Mouse (Mus musculus) thymus, adult 2 months (tissue): ENCODE results near the gene Atp5mpl. TPM values are rescaled to one million over a fixed set of nuclear protein-coding genes. Genes with fewer than 3 reads are reported as not detected.

Experiments
- DNase-seq: peaks from one replicate; pipeline ENCODE4 v3.0.0; 2021
- H3K27ac ChIP-seq: fragments of 200-500 bp; 2 replicates; pipeline ENCODE4 v1.5.1; 2012; ENCODE audit warnings: low read length, control low read depth; ENCODE audit not compliant: control insufficient read depth, insufficient read depth
- H3K27me3 ChIP-seq: fragments of 200-500 bp; 2 replicates; pipeline ENCODE4 v1.6.1; 2012; ENCODE audit warnings: mild to moderate bottlenecking, low read length, moderate library complexity, mixed read lengths; ENCODE audit not compliant: control insufficient read depth, insufficient read depth
- H3K36me3 ChIP-seq: fragments of 200-500 bp; 2 replicates; pipeline ENCODE4 v1.6.1; 2012; ENCODE audit warnings: mild to moderate bottlenecking, low read length, moderate library complexity; ENCODE audit not compliant: control insufficient read depth, insufficient read depth
- H3K4me1 ChIP-seq: fragments of 200-500 bp; replicated peaks from 2 replicates; pipeline ENCODE4 v1.6.1; 2012; ENCODE audit warnings: low read length; ENCODE audit not compliant: control insufficient read depth, insufficient read depth
- H3K4me3 ChIP-seq: fragments of 200-500 bp; 2 replicates; pipeline ENCODE4 v1.5.1; 2012; ENCODE audit warnings: mild to moderate bottlenecking, low read length, control low read depth, moderate library complexity; ENCODE audit not compliant: control insufficient read depth, insufficient read depth
- CTCF ChIP-seq: fragments of 200-500 bp; IDR thresholded peaks from 2 replicates; pipeline ENCODE4 v1.5.1; 2012; ENCODE audit warnings: mild to moderate bottlenecking, control low read depth, low read length, moderate library complexity, borderline replicate concordance; ENCODE audit not compliant: control insufficient read depth, poor library complexity, insufficient read depth; ENCODE audit errors: extremely low read depth
- POLR2A ChIP-seq: fragments of 200-500 bp; IDR thresholded peaks from 2 replicates; pipeline ENCODE4 v1.6.1; 2012; ENCODE audit warnings: mild to moderate bottlenecking, low read length, control low read depth, moderate library complexity; ENCODE audit not compliant: control insufficient read depth, poor library complexity, insufficient read depth; ENCODE audit errors: extremely low read depth
- WGBS: fragments of 180-500 bp; shearing (Covaris S2); methylation state at CpG from one replicate; pipeline ENCODE4 v1.1.7; 2018; 5-methylcytosine and 5-hydroxymethylcytosine counted together
- polyA plus RNA-seq: library from polyadenylated mRNA; depleted of rRNA; stranded (reverse); fragments of >200 nt; gene quantifications from 2 replicates; pipeline ENCODE4 v1.2.3, GENCODE M21; 2012

Gene Atp5mpl
- polyA plus RNA-seq, 1 experiment: 46.5 TPM

GRCm38 (mm10) chr12:111943421-111944064 lies 23.2 kb downstream of the Atp5mpl start:
- no peak for DNase-seq
- 56% methylated on average over 10 of the region's 10 CpGs for WGBS
- H3K36me3 ChIP-seq: no peaks in the 10 kb centered on the region
- no peaks in the 10 kb centered on the region for H3K27me3 ChIP-seq
- peaks cover 19% of the 10 kb centered on the region for H3K4me1 ChIP-seq
- no peak overlapping the region for H3K27ac ChIP-seq
- no peak overlapping the region for H3K4me3 ChIP-seq
- TF ChIP-seq POLR2A (no peak), CTCF (no peak)

- no peak for DNase-seq
- WGBS: 88% methylated on average over 1 of the region's 1 CpGs
- no peaks in the 10 kb centered on the region; the same call in 1 of the 2 replicates for H3K4me1 ChIP-seq
- H3K36me3 ChIP-seq: no peaks in the 10 kb centered on the region
- no peaks in the 10 kb centered on the region for H3K27me3 ChIP-seq
- H3K4me3 ChIP-seq: no peak overlapping the region
- no peak for TF ChIP-seq POLR2A
- no peak for TF ChIP-seq CTCF
- no peak overlapping the region for H3K27ac ChIP-seq
These were observed 28.1 kb downstream of the Atp5mpl start for GRCm38 (mm10) chr12:111938623-111939177.

- no peak for DNase-seq
- Histone ChIP-seq H3K27me3 (no peaks in the 10 kb centered on the region), H3K4me1 (no peaks in the 10 kb centered on the region), H3K4me3 (no peak overlapping the region), H3K27ac (no peak overlapping the region), H3K36me3 (no peaks in the 10 kb centered on the region)
- WGBS: 83% methylated on average over 24 of the region's 24 CpGs
- TF ChIP-seq POLR2A (no peak), CTCF (no peak)
These were observed 29.8 kb downstream of the Atp5mpl start for GRCm38 (mm10) chr12:111936706-111937550.

GRCm38 (mm10) chr12:111933971-111934370 lies 32.8 kb downstream of the Atp5mpl start:
- no peaks in the 10 kb centered on the region for H3K36me3 ChIP-seq
- no peak overlapping the region for H3K4me3 ChIP-seq

GRCm38 (mm10) chr12:111933032-111933704 lies 33.6 kb downstream of the Atp5mpl start:
- no peak for DNase-seq
- H3K4me1 ChIP-seq: peaks cover 3% of the 10 kb centered on the region; the same call in 1 of the 2 replicates
- 75% methylated on average over 11 of the region's 11 CpGs for WGBS
- no peak overlapping the region for H3K4me3 ChIP-seq
- no peaks in the 10 kb centered on the region for H3K27me3 ChIP-seq
- TF ChIP-seq CTCF (no peak), POLR2A (no peak)
- no peak overlapping the region for H3K27ac ChIP-seq
- H3K36me3 ChIP-seq: no peaks in the 10 kb centered on the region

More at GRCm38 (mm10) chr12:111933971-111934370, 32.8 kb downstream of the Atp5mpl start:
- DNase-seq: no peak
- no peak overlapping the region for H3K27ac ChIP-seq
- TF ChIP-seq CTCF (no peak), POLR2A (no peak)
- WGBS: 92% methylated on average over 2 of the region's 2 CpGs
- H3K4me1 ChIP-seq: peaks cover 3% of the 10 kb centered on the region; the same call in 1 of the 2 replicates
- H3K27me3 ChIP-seq: no peaks in the 10 kb centered on the region

GRCm38 (mm10) chr12:111932513-111932912 lies 34.3 kb downstream of the Atp5mpl start:
- H3K36me3 ChIP-seq: no peaks in the 10 kb centered on the region
- no peak for TF ChIP-seq CTCF
- no peak for TF ChIP-seq POLR2A
- H3K27ac ChIP-seq: no peak overlapping the region
- no peak overlapping the region for H3K4me3 ChIP-seq
- peaks cover 3% of the 10 kb centered on the region; the same call in 1 of the 2 replicates for H3K4me1 ChIP-seq
- 92% methylated on average over 3 of the region's 3 CpGs for WGBS
- no peak for DNase-seq
- H3K27me3 ChIP-seq: no peaks in the 10 kb centered on the region
